Comparison of ENCODE assay signal across 9 mouse cellular contexts in genomic region chr2:154659531-154660074, GRCm38 (mm10). TPM values are rescaled to one million over a fixed set of nuclear protein-coding genes. Genes with fewer than 3 reads are reported as not detected.
DNase-seq lines count a peak whose midpoint lies in the region; ATAC-seq and TF ChIP-seq lines count a peak whose summit lies in the region.
"Had no signal": no experiment of that assay in that cellular context is flagged by ENCODE, and none has a peak within 500 bp of the region (broad histone marks: within the 10 kb centered on the region; RNA-seq: fewer than 3 reads in every experiment).

No protein-coding gene starts in this region.

- TF ChIP-seq CTCF in forebrain, postnatal 0 days (IDR thresholded peaks at IDR 0.05; ENCODE audit: low read depth), result no peak

- DNase-seq in hindbrain, embryonic 10.5 days (ENCODE audit: low spot score), result no peak
- peak; percentile 26 for DNase-seq in T-cell, adult 2 months (ENCODE audit: low spot score)
- DNase-seq in forebrain, postnatal 0 days, result no peak
- no peak for DNase-seq in left cerebral cortex, adult 18-20 months (ENCODE audit: low spot score in 2 of 2)
- no peak for DNase-seq in urinary bladder, adult 18-20 months (ENCODE audit: low spot score in 2 of 2)
- DNase-seq in gastrocnemius, postnatal 14 days, result no peak

- H3K36me3 ChIP-seq in hindbrain, embryonic 10.5 days, result peaks cover 34% of the 10 kb centered on the region
- H3K36me3 ChIP-seq in hindbrain, embryonic 16.5 days (ENCODE audit: control insufficient read depth, insufficient read depth, low read length), result peaks cover 2% of the 10 kb centered on the region; the same call in 1 of the 2 replicates
- H3K36me3 ChIP-seq in forebrain, postnatal 0 days (ENCODE audit: insufficient read depth), result 0 out of 2 replicates have a peak, but pooled peaks cover 9% of the 10 kb centered on the region
- peaks cover 18% of the 10 kb centered on the region for H3K36me3 ChIP-seq in midbrain, embryonic 12.5 days

- H3K27me3 ChIP-seq in hindbrain, embryonic 10.5 days (ENCODE audit: insufficient read depth, poor library complexity, severe bottlenecking), result no peaks in the 10 kb centered on the region
- no peaks in the 10 kb centered on the region for H3K27me3 ChIP-seq in hindbrain, embryonic 16.5 days (replicated peaks; ENCODE audit: control insufficient read depth, insufficient read depth, low read length)
- H3K27me3 ChIP-seq in forebrain, postnatal 0 days (ENCODE audit: insufficient read depth, low read length), result no peaks in the 10 kb centered on the region
- H3K27me3 ChIP-seq in midbrain, embryonic 12.5 days, result no peaks in the 10 kb centered on the region

- peaks cover 25% of the 10 kb centered on the region for H3K4me1 ChIP-seq in hindbrain, embryonic 10.5 days (replicated peaks)
- peaks cover 25% of the 10 kb centered on the region for H3K4me1 ChIP-seq in hindbrain, embryonic 16.5 days (ENCODE audit: control insufficient read depth, insufficient read depth, low read depth, low read length)
- peaks cover 19% of the 10 kb centered on the region for H3K4me1 ChIP-seq in forebrain, postnatal 0 days (ENCODE audit: insufficient read depth)
- H3K4me1 ChIP-seq in midbrain, embryonic 12.5 days, result peaks cover 23% of the 10 kb centered on the region

- H3K9me3 ChIP-seq in hindbrain, embryonic 10.5 days, result no peaks in the 10 kb centered on the region
- H3K9me3 ChIP-seq in hindbrain, embryonic 16.5 days (ENCODE audit: control insufficient read depth, low read length), result no peaks in the 10 kb centered on the region
- H3K9me3 ChIP-seq in forebrain, postnatal 0 days (ENCODE audit: low read length), result no peaks in the 10 kb centered on the region
- no peaks in the 10 kb centered on the region for H3K9me3 ChIP-seq in midbrain, embryonic 12.5 days

- H3K9ac ChIP-seq in hindbrain, embryonic 16.5 days (ENCODE audit: low read depth, low read length), result no peak overlapping the region
- H3K9ac ChIP-seq in forebrain, postnatal 0 days, result no peak overlapping the region
- H3K9ac ChIP-seq in midbrain, embryonic 12.5 days (replicated peaks), result peak overlapping the region; percentile 17; the same call in 1 of the 2 replicates

- H3K4me2 ChIP-seq in hindbrain, embryonic 16.5 days (ENCODE audit: low read length), result no peak overlapping the region; the same call in 1 of the 2 replicates
- H3K4me2 ChIP-seq in forebrain, postnatal 0 days (ENCODE audit: low read depth), result peak overlapping the region; percentile 77
- peak overlapping the region; percentile 96 for H3K4me2 ChIP-seq in midbrain, embryonic 12.5 days (replicated peaks)

- H3K4me3 ChIP-seq in hindbrain, embryonic 10.5 days, result 0 out of 2 replicates have a peak overlapping the region, but pooled peaks have one; percentile 93
- no peak overlapping the region for H3K4me3 ChIP-seq in hindbrain, embryonic 16.5 days (ENCODE audit: low read length)
- no peak overlapping the region for H3K4me3 ChIP-seq in forebrain, postnatal 0 days (ENCODE audit: low read depth, low read length)
- H3K4me3 ChIP-seq in midbrain, embryonic 12.5 days, result no peak overlapping the region

- 82% methylated on average over 5 of the region's 5 CpGs for WGBS in hindbrain, embryonic 10.5 days
- WGBS in hindbrain, embryonic 16.5 days, result 87% methylated on average over 5 of the region's 5 CpGs
- WGBS in forebrain, postnatal 0 days, result 87% methylated on average over 5 of the region's 5 CpGs
- 82% methylated on average over 4 of the region's 5 CpGs for WGBS in midbrain, embryonic 12.5 days

- no peak overlapping the region for H3K27ac ChIP-seq in hindbrain, embryonic 10.5 days
- H3K27ac ChIP-seq in hindbrain, embryonic 16.5 days (ENCODE audit: low read depth, low read length), result no peak overlapping the region
- no peak overlapping the region for H3K27ac ChIP-seq in forebrain, postnatal 0 days (ENCODE audit: low read depth, low read length)
- H3K27ac ChIP-seq in midbrain, embryonic 12.5 days (replicated peaks), result no peak overlapping the region

- intact Hi-C loops in gastrocnemius, postnatal 14 days (cut with DNase I; ENCODE audit: low total_unique reads), result no loop called here

- ATAC-seq in hindbrain, embryonic 16.5 days, result no peak
- no peak for ATAC-seq in forebrain, postnatal 0 days
- no peak for ATAC-seq in midbrain, embryonic 12.5 days (ENCODE audit: low FRiP score, low read depth)

RNA-seq across cellular contexts. Expression of gene Chmp4b, which starts 8.1 kb away (rescaled TPM):
- 13.3 and 18.1 TPM in 2 replicates for polyA plus RNA-seq in hindbrain, embryonic 10.5 days (2016; fragmentation: Nextera tagmentation; extraction: Ambion mirVana)
- polyA plus RNA-seq in hindbrain, embryonic 16.5 days (2015; fragmentation: Nextera tagmentation; extraction: Ambion mirVana), result 23.0 and 32.2 TPM in 2 replicates
- 176 and 191 TPM in 2 replicates for total RNA-seq in forebrain, postnatal 0 days (2014; rRNA removed)
- polyA plus RNA-seq in forebrain, postnatal 0 days (2015; fragmentation: Nextera tagmentation; extraction: Ambion mirVana), result 28.9 and 29.4 TPM in 2 replicates
- 26.1 and 27.9 TPM in 2 replicates for polyA plus RNA-seq in midbrain, embryonic 12.5 days (2016; fragmentation: Nextera tagmentation; extraction: Ambion mirVana)
- 100 to 1,000 TPM; 222 to 229 TPM for total RNA-seq in left cerebral cortex, adult 18-20 months (2021)
- 10 to 100 TPM; 91.1 to 97.2 TPM for total RNA-seq in gastrocnemius, postnatal 14 days (2021)

RNA-seq across cellular contexts. Expression of gene 4930519P11Rik, which starts 46.4 kb away (rescaled TPM):
- 0.36 TPM in 1 of 2 replicates, not detected in the other for polyA plus RNA-seq in hindbrain, embryonic 10.5 days (2016; fragmentation: Nextera tagmentation; extraction: Ambion mirVana)
- 0.35 and 0.82 TPM in 2 replicates for polyA plus RNA-seq in hindbrain, embryonic 16.5 days (2015; fragmentation: Nextera tagmentation; extraction: Ambion mirVana)
- 1.1 TPM in 1 of 2 replicates, not detected in the other for total RNA-seq in forebrain, postnatal 0 days (2014; rRNA removed)
- 0.64 TPM in 1 of 2 replicates, not detected in the other for polyA plus RNA-seq in forebrain, postnatal 0 days (2015; fragmentation: Nextera tagmentation; extraction: Ambion mirVana)
- 0.54 and 0.69 TPM in 2 replicates for polyA plus RNA-seq in midbrain, embryonic 12.5 days (2016; fragmentation: Nextera tagmentation; extraction: Ambion mirVana)
- not detected for total RNA-seq in left cerebral cortex, adult 18-20 months (2021)
- under 1 TPM in 1 of 2 experiments, not detected in 1; 0.69 TPM for total RNA-seq in gastrocnemius, postnatal 14 days (2021)
- total RNA-seq: heart, adult 8-10 months had no signal

RNA-seq across cellular contexts. Expression of gene Zfp341, which starts 46.5 kb away (rescaled TPM):
- polyA plus RNA-seq in hindbrain, embryonic 10.5 days (2016; fragmentation: Nextera tagmentation; extraction: Ambion mirVana), result 1.3 and 1.4 TPM in 2 replicates
- polyA plus RNA-seq in hindbrain, embryonic 16.5 days (2015; fragmentation: Nextera tagmentation; extraction: Ambion mirVana), result 2.0 and 2.3 TPM in 2 replicates
- 8.8 and 10.2 TPM in 2 replicates for total RNA-seq in forebrain, postnatal 0 days (2014; rRNA removed)
- polyA plus RNA-seq in forebrain, postnatal 0 days (2015; fragmentation: Nextera tagmentation; extraction: Ambion mirVana), result 1.3 and 1.4 TPM in 2 replicates
- polyA plus RNA-seq in midbrain, embryonic 12.5 days (2016; fragmentation: Nextera tagmentation; extraction: Ambion mirVana), result 1.4 and 1.5 TPM in 2 replicates
- 10 to 100 TPM; 11.0 to 11.4 TPM for total RNA-seq in left cerebral cortex, adult 18-20 months (2021)
- 1 to 10 TPM; 1.8 to 1.9 TPM for total RNA-seq in gastrocnemius, postnatal 14 days (2021)

RNA-seq across cellular contexts. Expression of gene Pxmp4, which starts 56.1 kb away (rescaled TPM):
- 14.5 and 16.9 TPM in 2 replicates for polyA plus RNA-seq in hindbrain, embryonic 10.5 days (2016; fragmentation: Nextera tagmentation; extraction: Ambion mirVana)
- 18.7 and 20.6 TPM in 2 replicates for polyA plus RNA-seq in hindbrain, embryonic 16.5 days (2015; fragmentation: Nextera tagmentation; extraction: Ambion mirVana)
- 13.2 and 15.0 TPM in 2 replicates for total RNA-seq in forebrain, postnatal 0 days (2014; rRNA removed)
- 16.6 and 17.9 TPM in 2 replicates for polyA plus RNA-seq in forebrain, postnatal 0 days (2015; fragmentation: Nextera tagmentation; extraction: Ambion mirVana)
- polyA plus RNA-seq in midbrain, embryonic 12.5 days (2016; fragmentation: Nextera tagmentation; extraction: Ambion mirVana), result 9.4 and 13.8 TPM in 2 replicates
- total RNA-seq in left cerebral cortex, adult 18-20 months (2021), result 10 to 100 TPM in 1 of 2 experiments, 1 to 10 TPM in 1; 9.5 to 12.3 TPM
- 10 to 100 TPM; 14.1 to 14.9 TPM for total RNA-seq in gastrocnemius, postnatal 14 days (2021)
